Mouse (Mus musculus) macrophage (primary cell): ENCODE data around the gene Ruvbl2. TPM values are rescaled to one million over a fixed set of nuclear protein-coding genes. Genes with fewer than 3 reads are reported as not detected.

Experiments
- H3K27ac ChIP-seq: fragments of 350-480 bp; formaldehyde crosslinking; 2 replicates; pipeline ENCODE4 v1.9.0; 2021
- H3K36me3 ChIP-seq: fragments of 350-480 bp; formaldehyde crosslinking; 2 replicates; pipeline ENCODE4 v1.9.0; 2021; ENCODE audit errors: inconsistent target
- H3K4me3 ChIP-seq: fragments of 350-480 bp; formaldehyde crosslinking; 2 replicates; pipeline ENCODE4 v1.9.0; 2021; ENCODE audit errors: inconsistent target
- H3K79me2 ChIP-seq: fragments of 350-480 bp; formaldehyde crosslinking; 2 replicates; pipeline ENCODE4 v1.9.0; 2021; ENCODE audit errors: inconsistent target
- WGBS: methylation state at CpG from one replicate; pipeline ENCODE4 v1.1.7; 2026; ENCODE audit warnings: inconsistent platforms; ENCODE audit not compliant: missing documents; 5-methylcytosine and 5-hydroxymethylcytosine counted together
- polyA plus RNA-seq: library from polyadenylated mRNA; stranded (reverse); fragments of 250-400 nt; gene quantifications from 3 replicates; pipeline ENCODE4 v1.2.4, GENCODE M21; 2018; ENCODE audit warnings: inconsistent platforms

The Ruvbl2 gene
- polyA plus RNA-seq, 1 experiment from 2014 or later: 14.9 TPM

DNA sequence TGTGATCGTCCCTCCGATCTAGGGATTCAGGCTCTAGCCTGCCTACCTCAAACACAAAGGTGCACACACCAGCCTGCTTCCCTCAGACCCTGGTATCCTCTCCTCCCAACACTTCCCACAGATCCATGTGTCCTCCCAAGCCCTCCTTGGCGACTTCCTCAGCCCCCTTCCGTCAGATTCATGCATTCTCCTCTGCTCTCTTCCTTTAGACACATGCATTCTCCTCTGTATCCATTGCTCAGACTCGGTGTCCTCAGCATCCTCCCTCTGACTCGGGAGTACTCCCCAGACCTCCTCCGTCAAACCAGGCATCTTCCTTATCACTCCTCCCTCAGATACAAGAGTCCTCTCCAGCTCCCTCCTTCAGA lies 4.1 kb downstream of the Ruvbl2 start:
- 0% methylated on average over 7 of the region's 7 CpGs for WGBS
- Histone ChIP-seq H3K36me3 (peaks cover 7% of the 10 kb centered on the region; the same call in 1 of the 2 replicates), H3K27ac (peak overlapping the region; percentile 68)

DNA sequence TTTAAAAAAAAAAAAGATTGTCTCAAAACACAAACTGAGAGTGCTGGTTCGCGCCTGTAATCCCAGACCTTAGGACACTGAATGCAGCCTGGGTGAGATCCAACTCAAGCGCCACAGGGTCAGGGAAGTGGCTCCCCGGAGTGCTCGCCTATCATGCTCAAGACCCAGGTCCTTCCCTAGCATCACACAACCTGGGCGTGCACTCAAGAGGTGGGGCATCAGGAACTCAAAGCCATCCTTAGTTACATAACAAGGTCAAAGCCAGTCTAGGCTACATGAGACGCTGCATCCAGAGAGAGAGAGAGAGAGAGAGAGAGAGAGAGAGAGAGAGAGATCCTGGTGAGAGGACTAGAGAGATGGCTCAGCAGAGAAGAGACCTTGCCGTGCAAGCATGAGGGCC lies 11.3 kb downstream of the Ruvbl2 start:
- Histone ChIP-seq H3K27ac (no peak overlapping the region), H3K4me3 (no peak overlapping the region), H3K36me3 (peaks cover 65% of the 10 kb centered on the region; the same call in 1 of the 2 replicates), H3K79me2 (peaks cover 20% of the 10 kb centered on the region)
- 95% methylated on average over 8 of the region's 8 CpGs for WGBS

More for the DNA sequence above, 4.1 kb downstream of the Ruvbl2 start:
- H3K79me2 ChIP-seq: peaks cover 44% of the 10 kb centered on the region
- peak overlapping the region; percentile 99 for H3K4me3 ChIP-seq

DNA sequence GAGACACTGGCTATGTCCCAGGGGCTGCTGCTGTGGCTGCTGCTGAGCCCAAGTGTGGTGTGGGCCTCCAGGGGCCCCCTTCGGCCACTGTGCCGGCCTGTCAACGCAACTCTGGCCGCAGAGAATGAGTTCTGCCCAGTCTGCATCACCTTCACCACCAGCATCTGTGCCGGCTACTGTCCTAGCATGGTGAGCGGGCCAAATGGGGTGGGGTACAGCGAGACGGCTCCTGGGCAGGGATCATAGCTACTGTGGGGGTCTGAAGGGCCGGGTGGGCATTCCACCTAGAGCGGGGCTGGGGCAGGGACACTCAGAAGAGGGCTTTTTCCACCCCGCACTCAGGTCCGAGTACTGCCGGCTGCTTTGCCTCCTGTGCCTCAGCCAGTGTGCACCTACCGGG lies 16.7 kb downstream of the Ruvbl2 start:
- Histone ChIP-seq H3K4me3 (no peak overlapping the region), H3K36me3 (peaks cover 42% of the 10 kb centered on the region; the same call in 1 of the 2 replicates), H3K79me2 (no peaks in the 10 kb centered on the region), H3K27ac (no peak overlapping the region)
- 99% methylated on average over 14 of the region's 14 CpGs for WGBS

DNA sequence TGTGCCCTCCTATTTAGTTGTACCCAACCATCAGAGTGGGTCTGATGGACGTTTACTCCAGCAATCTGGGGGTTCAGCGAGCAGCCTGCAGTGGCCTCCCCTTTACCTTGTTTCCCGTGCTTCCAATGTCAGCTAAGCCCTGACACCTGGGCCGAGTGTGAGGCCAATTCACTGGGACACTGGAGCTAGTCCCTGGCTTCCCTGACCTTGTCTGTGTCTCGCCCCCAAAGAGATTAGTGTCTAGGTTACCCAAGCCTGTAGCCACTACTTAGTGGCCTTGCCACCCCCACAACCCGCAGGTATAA lies 17.3 kb downstream of the Ruvbl2 start, which contains the start of gene Lhb:
Gene Lhb (plus strand): TSS at position 206 of the 305 bp plus-strand sequence.
- H3K4me3 ChIP-seq: no peak within 1 kb of the TSS
- no peaks in the 10 kb centered on the region for H3K79me2 ChIP-seq
- no peak within 1 kb of the TSS for H3K27ac ChIP-seq
- peaks cover 41% of the 10 kb centered on the region; the same call in 1 of the 2 replicates for H3K36me3 ChIP-seq
- WGBS: 89% methylated on average over 6 of the region's 6 CpGs

DNA sequence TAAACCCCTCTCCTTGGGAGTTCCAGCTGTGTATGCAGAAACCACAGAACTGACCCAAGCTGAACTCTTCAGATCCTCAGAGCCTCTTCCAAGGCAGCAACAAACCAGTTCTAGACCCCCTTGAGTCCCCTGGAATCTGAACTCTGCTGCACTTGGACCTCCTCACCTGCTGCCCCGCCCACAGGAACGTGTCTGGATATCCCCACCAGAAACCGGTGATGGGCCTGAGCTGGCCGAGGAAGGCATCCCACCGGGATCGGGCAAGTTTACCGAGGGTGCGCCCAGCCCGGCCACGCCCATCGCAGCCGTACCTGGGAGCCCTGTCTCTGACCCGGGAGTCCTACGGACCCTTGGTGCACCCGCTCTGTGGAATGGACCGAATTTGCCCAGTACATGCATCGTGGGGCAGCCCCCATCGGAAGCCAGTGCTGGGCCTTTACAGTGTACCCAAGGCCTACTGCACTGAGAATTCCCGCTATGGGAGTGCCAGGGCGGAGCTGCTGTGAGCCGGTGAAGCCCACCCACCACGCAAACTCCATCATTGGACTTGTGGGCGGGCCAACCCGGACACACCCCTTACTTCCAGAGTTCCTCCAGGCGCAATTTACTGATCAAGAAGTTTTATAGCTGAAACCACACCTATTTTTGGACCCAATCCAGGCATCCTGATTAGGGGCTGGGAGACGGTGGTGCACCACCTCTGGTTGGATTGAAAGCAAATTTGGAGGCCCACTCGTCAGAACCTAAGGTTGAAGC lies 17.9 kb downstream of the Ruvbl2 start:
- Histone ChIP-seq H3K36me3 (peaks cover 36% of the 10 kb centered on the region; the same call in 1 of the 2 replicates), H3K27ac (no peak overlapping the region), H3K4me3 (no peak overlapping the region), H3K79me2 (no peaks in the 10 kb centered on the region)
- 59% methylated on average over 24 of the region's 27 CpGs for WGBS

DNA sequence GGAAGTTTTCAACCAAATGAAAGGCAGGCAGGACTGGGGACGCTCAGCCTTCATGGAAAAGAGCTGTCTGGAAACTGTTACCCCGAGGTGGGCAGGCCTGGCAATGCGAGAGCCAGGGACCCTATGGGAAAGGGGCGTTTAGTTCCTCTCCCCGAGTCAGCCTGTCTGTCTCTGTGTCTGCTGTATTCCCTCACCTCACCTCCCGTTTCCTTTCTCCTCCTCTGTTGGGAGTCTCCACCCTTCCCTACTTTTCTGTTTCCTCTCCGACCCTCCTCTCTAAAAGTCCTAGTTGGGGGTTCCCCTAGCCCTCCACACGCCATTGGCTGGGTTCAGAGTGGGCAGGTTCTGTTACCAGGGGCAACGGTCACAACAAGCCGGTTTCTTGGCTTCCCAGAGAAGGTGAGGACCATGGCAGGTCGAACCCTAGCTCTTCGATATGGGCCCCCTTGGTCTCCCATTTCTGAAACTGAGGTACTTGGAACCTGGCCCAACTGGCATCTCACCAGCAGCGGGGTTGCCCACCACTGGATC lies 19.9 kb downstream of the Ruvbl2 start:
- Histone ChIP-seq H3K27ac (no peak overlapping the region), H3K79me2 (no peaks in the 10 kb centered on the region), H3K4me3 (no peak overlapping the region), H3K36me3 (peaks cover 16% of the 10 kb centered on the region; the same call in 1 of the 2 replicates)
- 9% methylated on average over 13 of the region's 13 CpGs for WGBS

DNA sequence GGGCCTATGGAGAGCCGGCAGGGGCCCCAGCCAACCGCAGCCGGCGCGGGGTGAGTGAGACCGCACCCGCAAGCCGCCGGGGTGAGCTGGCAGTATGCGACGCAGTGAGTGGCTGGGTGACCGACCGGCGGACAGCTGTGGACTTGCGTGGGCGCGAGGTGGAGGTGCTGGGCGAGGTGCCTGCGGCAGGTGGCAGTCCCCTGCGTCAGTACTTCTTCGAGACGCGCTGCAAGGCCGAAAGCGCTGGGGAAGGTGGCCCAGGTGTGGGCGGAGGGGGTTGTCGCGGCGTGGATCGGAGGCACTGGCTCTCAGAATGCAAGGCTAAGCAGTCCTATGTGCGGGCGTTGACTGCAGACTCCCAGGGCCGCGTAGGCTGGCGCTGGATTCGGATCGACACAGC lies 22.3 kb downstream of the Ruvbl2 start:
- 7% methylated on average over 37 of the region's 37 CpGs for whole genome bisulfite sequencing
- H3K4me3 ChIP-seq: no peak overlapping the region
- H3K79me2 ChIP-seq: no peaks in the 10 kb centered on the region

DNA sequence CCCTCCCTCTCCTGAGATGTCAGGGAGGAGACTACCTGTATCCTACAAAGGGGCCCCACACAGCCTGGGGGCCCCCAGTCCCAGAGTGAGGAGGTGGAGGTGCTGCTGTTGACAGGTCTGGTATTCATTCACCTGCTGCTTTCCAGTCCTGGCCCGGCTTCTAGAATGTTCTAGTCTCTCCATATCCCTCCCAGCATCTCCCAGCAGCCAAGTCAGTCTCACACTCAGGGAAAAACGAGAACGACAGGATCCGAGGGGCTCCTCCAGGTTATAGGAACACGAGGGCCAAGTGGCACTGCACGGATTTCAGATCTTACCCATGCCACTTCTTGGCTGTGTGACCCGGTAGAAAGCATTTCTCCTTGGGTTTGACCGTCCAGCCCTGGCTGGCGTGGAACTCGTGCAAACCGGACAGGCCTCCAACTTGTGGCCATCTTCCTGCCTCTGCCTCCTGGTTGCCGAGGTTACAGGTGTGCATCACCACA lies 23.1 kb downstream of the Ruvbl2 start:
- Histone ChIP-seq H3K79me2 (no peaks in the 10 kb centered on the region), H3K4me3 (no peak overlapping the region), H3K27ac (no peak overlapping the region), H3K36me3 (no peaks in the 10 kb centered on the region)
- WGBS: 16% methylated on average over 12 of the region's 12 CpGs

More for the DNA sequence above, 22.3 kb downstream of the Ruvbl2 start:
- no peaks in the 10 kb centered on the region for H3K36me3 ChIP-seq
- no peak overlapping the region for H3K27ac ChIP-seq

DNA sequence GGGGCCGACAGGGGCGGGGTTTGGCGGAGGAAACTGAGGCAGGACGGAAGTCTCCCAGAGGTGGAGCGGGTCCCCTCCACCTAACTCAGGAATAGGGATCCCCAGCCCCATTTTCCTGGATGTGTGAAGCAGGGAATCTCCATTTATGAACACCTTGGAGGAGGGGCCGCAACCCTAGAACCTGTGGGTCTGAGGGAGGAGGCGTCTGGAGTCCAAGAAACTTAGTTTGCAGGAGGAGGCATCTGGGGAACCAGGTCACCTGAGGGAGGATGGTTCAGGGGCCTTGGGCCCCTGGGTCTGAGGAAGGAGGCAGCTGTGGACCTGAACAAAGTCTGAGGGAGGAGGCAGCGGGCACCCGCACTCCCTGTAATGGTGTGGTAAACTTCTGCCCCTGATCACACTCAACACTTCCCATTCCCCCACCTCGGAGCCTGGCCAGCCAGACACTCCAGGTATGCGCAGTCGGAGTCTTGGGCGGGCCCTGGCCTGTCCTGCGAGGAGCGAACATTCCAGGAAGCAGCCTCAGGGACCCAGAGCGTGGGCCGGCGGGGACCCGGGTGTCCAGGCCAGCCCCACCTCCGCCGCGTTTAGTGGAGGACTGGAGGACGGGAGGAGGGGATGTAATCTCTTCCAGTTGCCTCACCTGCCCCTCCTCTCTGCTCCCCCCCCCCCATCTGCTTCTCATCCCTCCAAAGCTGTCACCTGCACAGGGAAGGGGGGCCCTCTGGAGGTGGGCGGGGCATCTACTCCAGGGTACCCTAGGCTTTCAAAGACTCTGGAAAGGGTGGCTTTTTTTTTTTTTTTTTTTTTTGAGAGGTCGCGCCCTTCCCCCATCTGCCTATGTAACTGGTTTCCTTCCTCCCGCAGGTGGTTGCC lies 23.8 kb downstream of the Ruvbl2 start:
- Histone ChIP-seq H3K79me2 (no peaks in the 10 kb centered on the region), H3K36me3 (no peaks in the 10 kb centered on the region), H3K4me3 (no peak overlapping the region), H3K27ac (no peak overlapping the region)
- WGBS: 3% methylated on average over 20 of the region's 27 CpGs

DNA sequence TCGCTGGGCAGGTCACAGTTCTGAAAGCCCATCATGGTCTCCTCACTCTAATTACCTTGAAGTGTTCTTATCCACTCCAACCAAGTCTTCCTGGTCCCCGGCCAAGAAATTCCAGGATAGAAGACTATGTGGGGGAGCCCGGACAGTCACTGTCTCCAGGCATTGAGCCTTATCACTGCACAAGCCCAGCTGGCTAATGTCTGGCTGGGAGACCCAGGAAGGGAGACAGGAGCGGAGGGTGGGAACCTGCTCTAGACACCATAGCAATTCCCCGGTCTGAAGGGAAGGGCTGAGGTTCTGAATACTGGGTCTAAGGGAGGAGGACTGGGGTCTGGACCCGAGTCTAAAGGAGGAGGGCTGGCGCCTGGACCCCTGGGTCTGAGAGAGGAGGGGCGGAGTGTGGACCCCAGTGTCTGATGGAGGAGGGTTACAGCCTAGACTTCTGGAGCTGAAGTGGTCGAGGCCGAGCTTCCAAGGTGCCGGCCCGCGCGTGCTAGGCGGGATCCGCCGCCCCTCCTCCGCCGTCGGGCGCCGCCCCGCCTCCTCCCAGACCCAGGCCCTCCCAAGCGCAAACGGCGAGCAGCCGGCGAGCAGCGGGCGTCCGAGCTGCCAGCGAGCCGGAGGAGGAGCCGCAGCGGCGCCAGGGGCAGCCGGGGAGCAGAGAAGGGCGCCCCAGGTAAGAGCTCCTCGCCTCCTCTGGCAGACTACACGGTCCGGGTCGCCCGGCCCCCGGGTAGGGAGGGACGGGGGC lies 24.6 kb downstream of the Ruvbl2 start, which contains the start of gene Ntf5:
Gene Ntf5 (plus strand): TSS at position 583 of the 751 bp plus-strand sequence.
- Histone ChIP-seq H3K4me3 (no peak within 1 kb of the TSS), H3K36me3 (no peaks in the 10 kb centered on the region), H3K27ac (no peak within 1 kb of the TSS), H3K79me2 (no peaks in the 10 kb centered on the region)
- 8% methylated on average over 37 of the region's 45 CpGs for WGBS

DNA sequence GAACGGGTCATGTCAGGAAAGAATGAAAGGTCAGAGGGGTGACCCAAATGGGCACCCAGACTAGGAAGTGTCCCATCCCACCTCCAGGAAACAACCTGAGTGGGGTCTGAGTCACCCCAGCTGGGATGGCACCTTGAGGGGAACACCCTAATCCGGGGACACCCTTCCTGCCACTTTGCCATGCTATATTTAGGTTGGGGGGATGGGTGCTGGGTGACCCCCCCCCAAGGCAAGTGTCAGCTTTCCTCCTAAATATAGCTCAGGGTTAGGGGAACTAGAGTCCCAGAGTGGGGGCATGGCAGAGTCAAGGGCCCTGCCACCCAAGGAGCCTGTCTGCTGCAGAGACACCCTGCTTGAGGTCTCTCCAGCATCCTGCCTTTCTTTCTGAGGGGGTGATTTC lies 25.5 kb downstream of the Ruvbl2 start:
- WGBS: 68% methylated on average over 2 of the region's 2 CpGs
- Histone ChIP-seq H3K27ac (no peak overlapping the region), H3K4me3 (no peak overlapping the region), H3K36me3 (no peaks in the 10 kb centered on the region), H3K79me2 (no peaks in the 10 kb centered on the region)

DNA sequence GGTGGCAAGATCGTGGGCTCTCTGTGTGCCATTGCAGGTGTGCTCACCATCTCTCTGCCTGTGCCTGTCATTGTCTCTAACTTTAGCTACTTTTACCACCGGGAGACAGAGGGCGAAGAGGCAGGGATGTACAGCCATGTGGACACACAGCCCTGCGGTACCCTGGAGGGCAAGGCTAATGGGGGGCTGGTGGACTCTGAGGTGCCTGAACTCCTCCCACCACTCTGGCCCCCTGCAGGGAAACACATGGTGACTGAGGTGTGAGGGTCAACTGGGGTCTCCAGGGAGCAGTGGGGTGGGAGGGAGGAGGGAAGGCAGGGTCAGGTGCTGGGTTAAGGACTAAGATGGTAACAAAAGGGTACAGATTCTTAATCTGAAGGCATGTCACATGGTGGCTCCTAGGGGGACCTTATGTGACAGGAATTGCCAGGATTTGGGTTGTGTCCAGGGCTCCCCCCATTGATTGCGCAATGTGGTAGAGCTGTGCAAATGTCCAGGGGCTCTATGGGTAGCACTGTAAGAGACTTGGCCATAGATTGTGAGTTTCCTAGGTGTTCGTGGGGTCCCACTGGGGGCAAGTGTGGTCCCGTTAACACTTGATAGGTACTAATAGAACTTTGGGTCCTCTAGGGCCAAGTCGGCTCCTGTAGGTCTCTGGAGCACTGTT lies 28.3 kb downstream of the Ruvbl2 start:
- Histone ChIP-seq H3K36me3 (no peaks in the 10 kb centered on the region), H3K4me3 (no peak overlapping the region), H3K27ac (no peak overlapping the region), H3K79me2 (no peaks in the 10 kb centered on the region)
- WGBS: 87% methylated on average over 8 of the region's 8 CpGs

DNA sequence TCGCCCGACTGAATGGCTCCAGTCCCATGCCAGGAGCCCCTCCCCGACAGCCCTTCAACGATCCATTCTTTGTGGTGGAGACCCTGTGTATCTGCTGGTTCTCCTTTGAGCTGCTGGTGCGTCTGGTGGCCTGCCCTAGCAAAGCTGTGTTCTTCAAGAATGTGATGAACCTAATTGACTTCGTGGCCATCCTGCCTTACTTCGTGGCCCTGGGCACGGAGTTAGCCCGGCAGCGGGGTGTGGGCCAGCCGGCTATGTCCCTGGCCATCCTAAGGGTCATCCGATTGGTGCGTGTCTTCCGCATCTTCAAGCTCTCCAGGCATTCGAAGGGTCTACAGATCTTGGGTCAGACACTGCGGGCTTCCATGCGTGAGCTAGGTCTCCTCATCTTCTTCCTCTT lies 28.9 kb downstream of the Ruvbl2 start:
- WGBS: 89% methylated on average over 17 of the region's 17 CpGs
- no peak overlapping the region for H3K4me3 ChIP-seq
- no peaks in the 10 kb centered on the region for H3K36me3 ChIP-seq
- H3K27ac ChIP-seq: no peak overlapping the region
- H3K79me2 ChIP-seq: no peaks in the 10 kb centered on the region

DNA sequence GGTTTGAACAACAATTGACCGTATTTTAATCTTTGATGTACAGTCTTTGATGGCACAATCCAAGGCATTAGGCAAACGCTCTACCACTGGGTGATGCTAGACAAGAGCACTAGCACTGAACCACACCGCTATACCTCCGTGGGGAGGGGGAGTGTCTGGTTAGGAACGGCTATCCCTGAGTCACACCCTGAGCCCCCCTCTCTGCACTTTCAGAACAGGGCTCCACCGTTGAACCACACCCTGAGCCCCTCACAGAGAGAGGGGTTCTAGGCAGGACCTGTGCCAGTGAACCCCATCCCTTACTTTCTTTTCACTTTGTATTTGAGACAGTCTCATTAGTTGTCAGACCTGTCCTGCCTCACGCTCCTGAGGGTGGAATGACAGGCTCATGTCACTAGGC lies 29.5 kb downstream of the Ruvbl2 start:
- H3K36me3 ChIP-seq: no peaks in the 10 kb centered on the region
- H3K4me3 ChIP-seq: no peak overlapping the region
- H3K27ac ChIP-seq: no peak overlapping the region
- WGBS: 79% methylated on average over 7 of the region's 7 CpGs
- H3K79me2 ChIP-seq: no peaks in the 10 kb centered on the region
